Mouse (Mus musculus) hindbrain, embryonic 16.5 days (tissue): Measurements from ENCODE around the gene Rogdi. TPM values are rescaled to one million over a fixed set of nuclear protein-coding genes. Genes with fewer than 3 reads are reported as not detected.

Experiments
- polyA plus RNA-seq: library from polyadenylated mRNA; unstranded; fragments of >200 nt; fragmentation: Nextera tagmentation; extraction: Ambion mirVana; gene quantifications from 2 replicates; pipeline ENCODE4 v1.2.1, GENCODE M21; 2015

Gene Rogdi
- polyA plus RNA-seq, 1 experiment from 2014 or later, result 152 TPM

Other genes with a start within 250 kb of the Rogdi start
- 137 and 143 TPM in 2 replicates for gene Cdip1, start 223.3 kb downstream of the Rogdi start, polyA plus RNA-seq
- 0.13 and 0.19 TPM in 2 replicates for gene 4930562C15Rik, start 178.1 kb downstream of the Rogdi start, polyA plus RNA-seq
- gene Ubald1, start 133.2 kb downstream of the Rogdi start, polyA plus RNA-seq, result 55.2 and 73.2 TPM in 2 replicates
- gene Mgrn1, start 127.3 kb downstream of the Rogdi start, polyA plus RNA-seq, result 133 and 140 TPM in 2 replicates
- 132 and 137 TPM in 2 replicates for gene Nudt16l1, start 74.8 kb downstream of the Rogdi start, polyA plus RNA-seq
- 68.6 and 71.5 TPM in 2 replicates for gene Anks3, start 49.3 kb downstream of the Rogdi start, polyA plus RNA-seq
- not detected in 2 replicates for gene Sept12, start 15.7 kb downstream of the Rogdi start, polyA plus RNA-seq
- 4.0 and 4.2 TPM in 2 replicates for gene Smim22, start 6.3 kb downstream of the Rogdi start, polyA plus RNA-seq
- 171 and 192 TPM in 2 replicates for gene Glyr1, start 36.3 kb upstream of the Rogdi start, polyA plus RNA-seq
- gene Ubn1, start 36.5 kb upstream of the Rogdi start, polyA plus RNA-seq, result 9.0 and 10.4 TPM in 2 replicates
- gene Ppl, start 118.9 kb upstream of the Rogdi start, polyA plus RNA-seq, result 0.07 and 0.16 TPM in 2 replicates
- 0.15 and 0.27 TPM in 2 replicates for gene Sec14l5, start 133.6 kb upstream of the Rogdi start, polyA plus RNA-seq
- 11.9 and 14.9 TPM in 2 replicates for gene Nagpa, start 190.5 kb upstream of the Rogdi start, polyA plus RNA-seq
- 15.7 and 16.6 TPM in 2 replicates for gene AU021092, start 208.7 kb upstream of the Rogdi start, polyA plus RNA-seq
- 42.9 and 45.9 TPM in 2 replicates for gene Alg1, start 220.1 kb upstream of the Rogdi start, polyA plus RNA-seq
- 9.4 and 9.5 TPM in 2 replicates for gene Eef2kmt, start 242.4 kb upstream of the Rogdi start, polyA plus RNA-seq